Mouse (Mus musculus): ENCODE results near the gene Plaur. TPM values are rescaled to one million over a fixed set of nuclear protein-coding genes. Genes with fewer than 3 reads are reported as not detected.
"Not testable (repeated sequence)": the region's sequence is repeated elsewhere in the genome, so short reads cannot be mapped to it uniquely, and the experiment has no call there.

Gene Plaur
- polyA plus RNA-seq, 1 experiment from 2014 or later = 2.3 TPM

DNA sequence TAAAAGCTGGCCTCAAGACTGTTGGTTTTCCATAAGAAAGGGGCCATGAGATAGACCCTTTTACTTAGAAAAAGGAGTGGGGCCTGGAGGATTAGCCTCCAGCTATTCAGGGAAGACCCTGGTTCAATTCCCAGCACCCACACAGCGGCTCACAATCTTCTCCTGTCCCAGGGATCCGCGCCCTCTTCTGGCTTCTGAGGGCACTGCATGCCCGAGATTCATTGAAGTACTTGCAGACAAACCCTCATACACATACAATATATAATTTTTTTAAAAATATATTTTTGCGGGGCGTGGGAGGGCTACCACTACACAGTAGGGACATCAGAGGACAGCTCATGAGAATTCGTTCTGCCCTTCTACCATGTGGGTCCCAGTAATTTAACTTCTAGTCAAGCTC, 38.6 kb downstream of the Plaur start:
- no peak overlapping the region for H3K4me2 ChIP-seq
- H3K9ac ChIP-seq = no peak overlapping the region
- H3K4me1 ChIP-seq (replicated peaks) = peaks cover 30% of the 10 kb centered on the region
- H3K9me3 ChIP-seq (replicated peaks) = no peaks in the 10 kb centered on the region
- ATAC-seq (ENCODE audit: low read depth) (no peak), DNase-seq (peak; percentile 37)
- H3K27ac ChIP-seq = no peak overlapping the region
- peaks cover 81% of the 10 kb centered on the region for H3K27me3 ChIP-seq
- no peak overlapping the region for H3K4me3 ChIP-seq (replicated peaks)
- H3K36me3 ChIP-seq = no peaks in the 10 kb centered on the region
- 15% methylated on average over 7 of the region's 7 CpGs for WGBS (ENCODE audit: insufficient replicate concordance)

- no peak for ATAC-seq (ENCODE audit: low read depth)
- Histone ChIP-seq H3K9me3 (replicated peaks) (no peaks in the 10 kb centered on the region), H3K27me3 (peaks cover 84% of the 10 kb centered on the region), H3K4me2 (no peak overlapping the region), H3K4me3 (replicated peaks) (no peak overlapping the region), H3K4me1 (replicated peaks) (peaks cover 36% of the 10 kb centered on the region), H3K9ac (no peak overlapping the region), H3K36me3 (no peaks in the 10 kb centered on the region), H3K27ac (no peak overlapping the region)
- DNase-seq = peak; percentile 28
- WGBS (ENCODE audit: insufficient replicate concordance) = 33% methylated on average over 21 of the region's 21 CpGs
Measured at GRCm38 (mm10) chr7:24501492-24501891, 39.2 kb downstream of the Plaur start.

- peaks cover 70% of the 10 kb centered on the region for H3K27me3 ChIP-seq
- 12% methylated on average over 9 of the region's 10 CpGs for WGBS (ENCODE audit: insufficient replicate concordance)
- H3K4me2 ChIP-seq = peak overlapping the region; percentile 29
Measured at GRCm38 (mm10) chr7:24504004-24504403, 41.7 kb downstream of the Plaur start.

DNA sequence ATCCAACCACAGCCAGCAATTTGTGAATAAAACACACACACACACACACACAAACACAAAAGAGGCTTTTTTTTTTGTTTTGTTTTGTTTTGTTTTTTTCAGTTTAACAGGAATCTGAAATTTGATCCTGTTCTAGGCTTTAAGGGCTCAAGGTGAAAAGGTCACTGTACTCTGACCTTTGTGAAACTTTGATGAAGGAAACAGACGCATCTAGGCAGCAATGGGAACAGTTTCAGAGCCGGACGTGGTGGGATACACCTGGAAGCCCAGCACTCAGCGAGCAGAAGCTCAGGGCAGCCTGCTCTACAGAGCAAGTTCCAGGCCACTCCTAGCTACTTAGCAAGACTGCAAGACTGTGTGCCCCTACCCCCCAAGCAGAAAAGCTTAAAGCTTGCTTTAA, 42.6 kb downstream of the Plaur start:
- Histone ChIP-seq H3K9me3 (replicated peaks) (no peaks in the 10 kb centered on the region), H3K27me3 (peaks cover 62% of the 10 kb centered on the region), H3K36me3 (no peaks in the 10 kb centered on the region), H3K4me3 (replicated peaks) (no peak overlapping the region), H3K4me1 (replicated peaks) (peaks cover 54% of the 10 kb centered on the region), H3K4me2 (no peak overlapping the region), H3K27ac (no peak overlapping the region; the same call in 1 of the 2 replicates), H3K9ac (no peak overlapping the region)
- DNase-seq (no peak), ATAC-seq (ENCODE audit: low read depth) (no peak)
- WGBS (ENCODE audit: insufficient replicate concordance) = 10% methylated on average over 4 of the region's 4 CpGs

More at GRCm38 (mm10) chr7:24504004-24504403, 41.7 kb downstream of the Plaur start:
- H3K4me3 ChIP-seq (replicated peaks) = no peak overlapping the region
- H3K27ac ChIP-seq = no peak overlapping the region
- H3K4me1 ChIP-seq (replicated peaks) = peaks cover 53% of the 10 kb centered on the region
- no peaks in the 10 kb centered on the region for H3K36me3 ChIP-seq
- H3K9me3 ChIP-seq (replicated peaks) = no peaks in the 10 kb centered on the region
- no peak overlapping the region for H3K9ac ChIP-seq
- ATAC-seq (ENCODE audit: low read depth) = no peak
- DNase-seq = no peak

GRCm38 (mm10) chr7:24505447-24506064, 43.3 kb downstream of the Plaur start:
- WGBS (ENCODE audit: insufficient replicate concordance) = 52% methylated on average over 15 of the region's 15 CpGs

GRCm38 (mm10) chr7:24506065-24506459, 43.8 kb downstream of the Plaur start:
- ATAC-seq (ENCODE audit: low read depth) = no peak
- Histone ChIP-seq H3K27ac (0 out of 2 replicates have a peak overlapping the region, but pooled peaks have one; percentile 16), H3K9me3 (replicated peaks) (no peaks in the 10 kb centered on the region), H3K36me3 (no peaks in the 10 kb centered on the region), H3K27me3 (peaks cover 50% of the 10 kb centered on the region), H3K9ac (peak overlapping the region; percentile 90; the same call in 1 of the 2 replicates), H3K4me3 (replicated peaks) (peak overlapping the region; percentile 77), H3K4me2 (peak overlapping the region; percentile 95), H3K4me1 (replicated peaks) (peaks cover 51% of the 10 kb centered on the region)
- 54% methylated on average over 3 of the region's 3 CpGs for WGBS (ENCODE audit: insufficient replicate concordance)
- no peak for DNase-seq

More at GRCm38 (mm10) chr7:24505447-24506064, 43.3 kb downstream of the Plaur start:
- H3K27ac ChIP-seq = peak overlapping the region; percentile 16; the same call in 1 of the 2 replicates
- H3K9me3 ChIP-seq (replicated peaks) = no peaks in the 10 kb centered on the region
- H3K36me3 ChIP-seq = no peaks in the 10 kb centered on the region
- H3K27me3 ChIP-seq = peaks cover 55% of the 10 kb centered on the region
- no peak overlapping the region for H3K9ac ChIP-seq
- no peak overlapping the region for H3K4me3 ChIP-seq (replicated peaks)
- ATAC-seq (ENCODE audit: low read depth) (no peak), DNase-seq (no peak)
- peak overlapping the region; percentile 95 for H3K4me2 ChIP-seq
- peaks cover 51% of the 10 kb centered on the region for H3K4me1 ChIP-seq (replicated peaks)

GRCm38 (mm10) chr7:24506476-24506837, 44.2 kb downstream of the Plaur start:
- peak overlapping the region; percentile 95 for H3K4me2 ChIP-seq
- peak overlapping the region; percentile 81; the same call in 1 of the 2 replicates for H3K27ac ChIP-seq
- peak overlapping the region; percentile 90 for H3K9ac ChIP-seq
- H3K4me3 ChIP-seq (replicated peaks) = peak overlapping the region; percentile 77
- WGBS (ENCODE audit: insufficient replicate concordance) = 5% methylated on average over 12 of the region's 12 CpGs
- H3K36me3 ChIP-seq = no peaks in the 10 kb centered on the region
- peaks cover 49% of the 10 kb centered on the region for H3K4me1 ChIP-seq (replicated peaks)
- no peak for ATAC-seq (ENCODE audit: low read depth)
- H3K9me3 ChIP-seq (replicated peaks) = no peaks in the 10 kb centered on the region
- no peak for DNase-seq
- H3K27me3 ChIP-seq = peaks cover 46% of the 10 kb centered on the region

- H3K4me1 ChIP-seq (replicated peaks) = peaks cover 49% of the 10 kb centered on the region
- H3K27ac ChIP-seq = peak within 1 kb of the TSS; percentile 81
- H3K4me2 ChIP-seq = peak within 1 kb of the TSS; percentile 95
- DNase-seq = peak; percentile 67
- no peaks in the 10 kb centered on the region for H3K36me3 ChIP-seq
- H3K9me3 ChIP-seq (replicated peaks) = no peaks in the 10 kb centered on the region
- under 1% methylated on average over 84 of the region's 84 CpGs for WGBS (ENCODE audit: insufficient replicate concordance)
- peaks cover 40% of the 10 kb centered on the region for H3K27me3 ChIP-seq
- peak within 1 kb of the TSS; percentile 90 for H3K9ac ChIP-seq
- ATAC-seq (ENCODE audit: low read depth) = peak; percentile 82
- H3K4me3 ChIP-seq (replicated peaks) = peak within 1 kb of the TSS; percentile 77
Measured at GRCm38 (mm10) chr7:24506838-24507725, 44.8 kb downstream of the Plaur start, which contains the start of gene Zfp428. TSS of gene Zfp428 (plus strand) at chr7:24507006.

DNA sequence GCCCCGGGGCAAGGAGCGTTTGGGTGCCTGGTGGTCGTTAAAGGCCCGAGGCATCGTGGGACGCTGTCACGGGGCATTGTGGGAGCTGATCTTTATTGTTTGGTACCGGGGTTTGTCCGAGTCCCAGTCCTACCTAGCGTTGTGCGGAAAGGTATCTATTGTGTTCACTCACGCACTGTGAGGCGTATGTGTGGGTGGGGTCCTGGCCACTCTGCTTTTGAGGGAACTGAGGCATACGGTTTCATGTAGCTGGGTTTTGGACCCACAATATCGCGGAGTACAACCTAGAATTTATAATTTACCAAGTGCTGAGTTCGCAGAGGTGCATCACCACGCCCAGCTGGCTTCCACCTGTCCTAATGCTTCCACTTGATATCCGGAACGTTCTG, 45.4 kb downstream of the Plaur start:
- Histone ChIP-seq H3K36me3 (no peaks in the 10 kb centered on the region), H3K4me1 (replicated peaks) (peaks cover 49% of the 10 kb centered on the region), H3K4me2 (peak overlapping the region; percentile 95), H3K9me3 (replicated peaks) (no peaks in the 10 kb centered on the region), H3K9ac (peak overlapping the region; percentile 90), H3K4me3 (replicated peaks) (peak overlapping the region; percentile 77), H3K27ac (peak overlapping the region; percentile 81), H3K27me3 (peaks cover 34% of the 10 kb centered on the region)
- peak; percentile 26 for ATAC-seq (ENCODE audit: low read depth)
- no peak for DNase-seq
- 2% methylated on average over 20 of the region's 20 CpGs for WGBS (ENCODE audit: insufficient replicate concordance)

GRCm38 (mm10) chr7:24512355-24512754, 50.1 kb downstream of the Plaur start, which contains the start of gene AC161166.1:
TSS of gene AC161166.1 (minus strand) at chr7:24512455.
- no peaks in the 10 kb centered on the region for H3K9me3 ChIP-seq (replicated peaks)
- H3K27ac ChIP-seq = no peak within 1 kb of the TSS
- ATAC-seq (ENCODE audit: low read depth) (no peak), DNase-seq (no peak)
- peaks cover 20% of the 10 kb centered on the region for H3K4me1 ChIP-seq (replicated peaks)
- WGBS (ENCODE audit: insufficient replicate concordance) = 78% methylated on average over 7 of the region's 7 CpGs
- H3K4me3 ChIP-seq (replicated peaks) = no peak within 1 kb of the TSS
- 0 out of 2 replicates have a peak, but pooled peaks cover 2% of the 10 kb centered on the region for H3K36me3 ChIP-seq
- H3K9ac ChIP-seq = no peak within 1 kb of the TSS
- H3K27me3 ChIP-seq = no peaks in the 10 kb centered on the region
- H3K4me2 ChIP-seq = no peak within 1 kb of the TSS

DNA sequence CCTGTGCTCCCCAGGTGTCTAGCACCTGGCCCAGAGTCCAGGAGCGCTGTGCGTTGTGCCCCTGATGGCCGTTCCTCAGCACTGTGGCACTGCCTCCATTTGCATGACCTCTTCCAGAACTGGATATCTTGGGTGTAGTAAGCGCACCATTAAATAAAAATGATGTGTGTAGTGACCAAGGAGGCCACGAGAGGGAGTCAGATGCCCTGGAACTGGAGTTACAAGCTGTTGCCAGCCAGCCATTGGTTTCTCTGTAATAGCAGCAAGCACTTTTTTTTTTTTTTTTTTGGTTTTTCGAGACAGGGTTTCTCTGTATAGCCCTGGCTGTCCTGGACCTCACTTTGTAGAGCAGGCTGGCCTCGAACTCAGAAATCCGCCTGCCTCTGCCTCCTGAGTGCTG, 54.0 kb downstream of the Plaur start:
- H3K9ac ChIP-seq; ATAC-seq (ENCODE audit: low read depth); H3K4me3 ChIP-seq (replicated peaks); H3K4me1 ChIP-seq (replicated peaks); H3K4me2 ChIP-seq; H3K9me3 ChIP-seq (replicated peaks); DNase-seq; H3K27me3 ChIP-seq; H3K27ac ChIP-seq; H3K36me3 ChIP-seq: not testable (repeated sequence)
- 69% methylated on average over 8 of the region's 8 CpGs for WGBS (ENCODE audit: insufficient replicate concordance)
